Mouse (Mus musculus) CH12.LX (cell line): Measurements from ENCODE around the gene Pde4d. TPM values are rescaled to one million over a fixed set of nuclear protein-coding genes. Genes with fewer than 3 reads are reported as not detected.

Experiments
- DNase-seq: peaks from one replicate; pipeline ENCODE4 v3.0.0-alpha.2; 2013; ENCODE audit errors: extremely low read depth
- H3K27ac ChIP-seq: 2 replicates; pipeline ENCODE4 v1.5.1; 2012; ENCODE audit warnings: low read depth, mild to moderate bottlenecking, control low read depth, moderate library complexity; ENCODE audit not compliant: insufficient read depth
- H3K27me3 ChIP-seq: replicated peaks from 2 replicates; pipeline ENCODE3; 2012; ENCODE audit warnings: inconsistent platforms
- H3K36me3 ChIP-seq, 2 experiments: replicated peaks in 1 of 2; 2 replicates each; pipeline versions ENCODE3 to v1.6.1; 2012; ENCODE audit warnings: inconsistent platforms in 1 of 2, low read length in 1 of 2, mild to moderate bottlenecking in 1 of 2, mixed read lengths in 1 of 2, moderate library complexity in 1 of 2; ENCODE audit not compliant: control insufficient read depth in 1 of 2, insufficient read depth in 1 of 2
- H3K4me1 ChIP-seq, 2 experiments: 2 replicates each; pipeline ENCODE4 v1.6.1; 2012; ENCODE audit warnings: inconsistent platforms in 1 of 2, moderate library complexity in 1 of 2; ENCODE audit not compliant: insufficient read depth in 2 of 2, control insufficient read depth in 1 of 2
- H3K4me2 ChIP-seq: 2 replicates; pipeline ENCODE4 v1.6.1; 2012; ENCODE audit warnings: low read depth, mild to moderate bottlenecking, control low read depth; ENCODE audit not compliant: poor library complexity, insufficient read depth, severe bottlenecking
- H3K4me3 ChIP-seq, 3 experiments: fragments of 150-350 bp in 1 of 3; sonication (generic) in 1 of 3; replicated peaks in 1 of 3; 2 replicates each; pipeline versions ENCODE3 to v1.5.1; 2011 to 2012; ENCODE audit warnings: low read depth in 2 of 3, low read length in 2 of 3, mild to moderate bottlenecking in 2 of 3, moderate library complexity in 2 of 3, control low read depth in 1 of 3, improper control_type of control experiment in 1 of 3, inconsistent platforms in 1 of 3, mixed read lengths in 1 of 3; ENCODE audit not compliant: poor library complexity in 1 of 3
- H3K79me2 ChIP-seq: replicated peaks from 2 replicates; pipeline ENCODE4 v1.6.1; 2012; ENCODE audit warnings: mild to moderate bottlenecking, moderate library complexity; ENCODE audit not compliant: control insufficient read depth, poor library complexity, insufficient read depth, severe bottlenecking; ENCODE audit errors: extremely low read depth
- H3K9ac ChIP-seq: 2 replicates; pipeline ENCODE4 v1.6.1; 2012; ENCODE audit warnings: low read depth, mild to moderate bottlenecking, control low read depth, moderate library complexity; ENCODE audit not compliant: insufficient read depth
- H3K9me3 ChIP-seq: replicated peaks from 2 replicates; pipeline ENCODE3; 2012; ENCODE audit warnings: low read length, inconsistent platforms, mixed read lengths
- CTCF ChIP-seq, 2 experiments: IDR thresholded peaks in 1 of 2; conservative IDR thresholded peaks in 1 of 2; 2 replicates each; pipeline ENCODE4 v1.5.1; 2011 to 2012; ENCODE audit warnings: low read depth in 2 of 2, low read length in 2 of 2, improper control_type of control experiment in 1 of 2, inconsistent platforms in 1 of 2, mild to moderate bottlenecking in 1 of 2, moderate library complexity in 1 of 2
- E2F4 ChIP-seq: IDR thresholded peaks from 2 replicates; pipeline ENCODE4 v1.6.1; 2011; ENCODE audit warnings: low read depth, low read length, improper control_type of control experiment; ENCODE audit not compliant: insufficient replicate concordance
- ELF1 ChIP-seq: IDR thresholded peaks from 2 replicates; pipeline ENCODE4 v1.6.1; 2014; ENCODE audit warnings: low read depth, mild to moderate bottlenecking, inconsistent platforms, low read length, improper control_type of control experiment
- EP300 ChIP-seq: IDR thresholded peaks from 2 replicates; pipeline ENCODE4 v1.6.1; 2011; ENCODE audit warnings: low read length, improper control_type of control experiment
- ETS1 ChIP-seq: conservative IDR thresholded peaks from 2 replicates; pipeline ENCODE4 v1.6.1; 2012; ENCODE audit warnings: low read depth, mild to moderate bottlenecking, inconsistent platforms, low read length, improper control_type of control experiment, moderate library complexity
- GABPA ChIP-seq: IDR thresholded peaks from 2 replicates; pipeline ENCODE4 v1.6.1; 2012; ENCODE audit warnings: low read depth, low read length, improper control_type of control experiment, inconsistent platforms; ENCODE audit not compliant: insufficient replicate concordance
- JUN ChIP-seq: IDR thresholded peaks from 2 replicates; pipeline ENCODE4 v1.6.1; 2011; ENCODE audit warnings: low read depth, mild to moderate bottlenecking, low read length, improper control_type of control experiment, moderate library complexity; ENCODE audit not compliant: insufficient read depth
- JUND ChIP-seq: conservative IDR thresholded peaks from 2 replicates; pipeline ENCODE4 v1.6.1; 2011; ENCODE audit warnings: low read depth, low read length, improper control_type of control experiment
- KAT2A ChIP-seq: IDR thresholded peaks from 2 replicates; pipeline ENCODE4 v1.6.1; 2012; ENCODE audit warnings: low read length, improper control_type of control experiment, inconsistent platforms; ENCODE audit not compliant: insufficient replicate concordance
- MAFK ChIP-seq: IDR thresholded peaks from 2 replicates; pipeline ENCODE4 v1.6.1; 2011; ENCODE audit warnings: low read length, improper control_type of control experiment; ENCODE audit not compliant: insufficient replicate concordance
- MAZ ChIP-seq: IDR thresholded peaks from 2 replicates; pipeline ENCODE4 v1.6.1; 2012; ENCODE audit warnings: low read depth, mild to moderate bottlenecking, inconsistent platforms, low read length, improper control_type of control experiment, moderate library complexity
- MYC ChIP-seq: IDR thresholded peaks from 2 replicates; pipeline ENCODE4 v1.6.1; 2011; ENCODE audit warnings: low read depth, mild to moderate bottlenecking, improper control_type of control experiment, low read length
- NELFE ChIP-seq: IDR thresholded peaks from 2 replicates; pipeline ENCODE4 v1.6.1; 2011; ENCODE audit warnings: low read depth, low read length, improper control_type of control experiment
- POLR2A ChIP-seq: IDR thresholded peaks from 2 replicates; pipeline ENCODE4 v1.6.1; 2011; ENCODE audit warnings: low read depth, mild to moderate bottlenecking, improper control_type of control experiment, low read length
- RAD21 ChIP-seq: IDR thresholded peaks from 2 replicates; pipeline ENCODE4 v1.6.1; 2011; ENCODE audit warnings: low read depth, mild to moderate bottlenecking, low read length, improper control_type of control experiment, moderate library complexity
- SIN3A ChIP-seq: IDR thresholded peaks from 2 replicates; pipeline ENCODE4 v1.6.1; 2012; ENCODE audit warnings: low read length, improper control_type of control experiment, inconsistent platforms
- TBP ChIP-seq: conservative IDR thresholded peaks from 2 replicates; pipeline ENCODE4 v1.6.1; 2011; ENCODE audit warnings: low read depth, low read length, improper control_type of control experiment
- TCF12 ChIP-seq: IDR thresholded peaks from 2 replicates; pipeline ENCODE4 v1.6.1; 2014; ENCODE audit warnings: low read depth, mild to moderate bottlenecking, inconsistent platforms, low read length, improper control_type of control experiment
- USF1 ChIP-seq: IDR thresholded peaks from 2 replicates; pipeline ENCODE4 v1.6.1; 2014; ENCODE audit warnings: low read depth, mild to moderate bottlenecking, inconsistent platforms, low read length, improper control_type of control experiment
- USF2 ChIP-seq: conservative IDR thresholded peaks from 2 replicates; pipeline ENCODE4 v1.6.1; 2011; ENCODE audit warnings: low read depth, low read length, improper control_type of control experiment
- ZC3H11A ChIP-seq: IDR thresholded peaks from 2 replicates; pipeline ENCODE4 v1.6.1; 2012; ENCODE audit warnings: low read depth, mild to moderate bottlenecking, inconsistent platforms, low read length, improper control_type of control experiment
- ZKSCAN1 ChIP-seq: IDR thresholded peaks from 2 replicates; pipeline ENCODE4 v1.6.1; 2012; ENCODE audit warnings: low read depth, inconsistent platforms, low read length, improper control_type of control experiment, borderline replicate concordance
- dilution Hi-C: fragments of 300-500 bp; cut with MboI; formaldehyde crosslinking; loops from 2 replicates; pipeline ENCODE4 v1.14.3; 2020; ENCODE audit warnings: low sequenced_read_pairs; ENCODE audit not compliant: extremely low pct_unique_long_range_greater_than_20kb, extremely low pct_ligation_motif_present
- in situ Hi-C: fragments of 300-500 bp; cut with MboI; formaldehyde crosslinking; loops from 3 replicates; pipeline ENCODE4 v1.14.3; 2019; ENCODE audit warnings: low sequenced_read_pairs, low pct_ligation_motif_present, low pct_unique_long_range_greater_than_20kb, mixed read lengths
- polyA plus RNA-seq: library from polyadenylated mRNA; unstranded; fragments of >175 nt; gene quantifications from 2 replicates; pipeline ENCODE4 v1.2.1, GENCODE M21; 2012; ENCODE audit warnings: low read depth; ENCODE audit not compliant: insufficient read length
- total RNA-seq, 2 experiments: library from RNA; depleted of rRNA; stranded (reverse); fragments of 300-350 nt in 1 of 2; fragments of >200 nt in 1 of 2; gene quantifications; 2 replicates each; pipeline ENCODE4 v1.2.3; 2012 to 2014

The Pde4d gene
- total and polyA plus RNA-seq, 3 experiments = not detected

GRCm38 (mm10) chr13:109822413-109823298 lies 1372.9 kb downstream of the Pde4d start:
- Histone ChIP-seq H3K36me3 (no peaks in the 10 kb centered on the region), H3K9ac (no peak overlapping the region), H3K4me3 (no peak overlapping the region), H3K4me2 (no peak overlapping the region), H3K9me3 (peaks cover 60% of the 10 kb centered on the region), H3K79me2 (no peaks in the 10 kb centered on the region), H3K4me1 (no peaks in the 10 kb centered on the region), H3K27me3 (no peaks in the 10 kb centered on the region), H3K27ac (no peak overlapping the region)
- in situ Hi-C loops (no loop called here), dilution Hi-C loops (no loop called here)
- DNase-seq = no peak
- TF ChIP-seq E2F4 (no peak), POLR2A (no peak), JUN (no peak), ELF1 (no peak), USF2 (no peak), TBP (no peak), GABPA (no peak), MAZ (no peak), KAT2A (no peak)

DNA sequence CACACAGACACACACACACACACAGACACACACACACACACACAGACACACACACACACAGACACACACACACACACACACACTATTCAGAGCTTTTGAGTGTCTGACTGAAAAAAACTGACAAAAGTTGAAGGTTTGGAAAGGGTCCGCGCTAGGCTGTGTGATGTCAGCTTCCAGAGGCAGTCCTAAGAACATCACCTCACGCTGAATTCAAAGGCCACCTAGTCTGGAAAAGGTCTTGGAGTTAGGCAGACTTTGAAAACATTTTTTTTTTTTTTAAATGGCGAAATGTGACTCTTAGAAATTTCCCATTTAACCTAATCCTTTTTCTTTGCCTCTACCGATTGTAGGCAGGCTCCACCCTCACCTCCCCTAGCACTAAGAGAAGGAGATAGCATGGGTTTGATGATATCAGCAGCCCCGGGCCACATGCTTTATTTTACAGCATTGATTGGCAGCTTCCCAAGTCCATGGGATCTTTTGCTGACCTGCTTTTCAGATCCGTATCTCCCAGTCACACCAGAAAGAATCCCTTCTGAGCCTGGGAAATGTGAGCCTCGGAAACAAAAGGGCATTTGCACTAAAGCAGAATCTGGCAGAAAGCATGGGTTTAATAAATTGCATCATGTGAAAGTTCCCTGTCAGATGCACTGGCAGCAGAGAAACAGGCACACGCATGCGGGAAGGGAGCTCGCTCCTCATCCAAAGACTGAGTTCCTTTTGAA lies 1373.7 kb downstream of the Pde4d start:
- in situ Hi-C loops = no loop called here
- TF ChIP-seq ZC3H11A (no peak), SIN3A (no peak), MAFK (no peak), JUN (no peak), ETS1 (no peak), RAD21 (no peak), NELFE (no peak), CTCF (conservative IDR thresholded peaks at IDR 0.05 in 1 of 2, IDR thresholded peaks at IDR 0.05 in 1 of 2; ENCODE audit: low read depth in 2 of 2, low read length in 2 of 2) (no peak), POLR2A (no peak), ELF1 (no peak), TCF12 (no peak), EP300 (no peak), ZKSCAN1 (no peak), USF2 (no peak), MYC (no peak), JUND (no peak), USF1 (no peak), KAT2A (no peak)
- H3K4me2 ChIP-seq = no peak overlapping the region
- no peak for DNase-seq
- H3K9ac ChIP-seq = no peak overlapping the region
- no peaks in the 10 kb centered on the region for H3K4me1 ChIP-seq
- no peaks in the 10 kb centered on the region for H3K27me3 ChIP-seq
- dilution Hi-C loops = no loop called here
- H3K27ac ChIP-seq = no peak overlapping the region
- no peaks in the 10 kb centered on the region for H3K36me3 ChIP-seq
- H3K4me3 ChIP-seq = no peak overlapping the region
- peaks cover 58% of the 10 kb centered on the region for H3K9me3 ChIP-seq
- no peaks in the 10 kb centered on the region for H3K79me2 ChIP-seq
